Mouse (Mus musculus): Measurements from ENCODE around the gene Ddx1. TPM values are rescaled to one million over a fixed set of nuclear protein-coding genes. Genes with fewer than 3 reads are reported as not detected.

Ddx1 gene
- polyA plus RNA-seq, 1 experiment from 2014 or later = 89.4 TPM

DNA sequence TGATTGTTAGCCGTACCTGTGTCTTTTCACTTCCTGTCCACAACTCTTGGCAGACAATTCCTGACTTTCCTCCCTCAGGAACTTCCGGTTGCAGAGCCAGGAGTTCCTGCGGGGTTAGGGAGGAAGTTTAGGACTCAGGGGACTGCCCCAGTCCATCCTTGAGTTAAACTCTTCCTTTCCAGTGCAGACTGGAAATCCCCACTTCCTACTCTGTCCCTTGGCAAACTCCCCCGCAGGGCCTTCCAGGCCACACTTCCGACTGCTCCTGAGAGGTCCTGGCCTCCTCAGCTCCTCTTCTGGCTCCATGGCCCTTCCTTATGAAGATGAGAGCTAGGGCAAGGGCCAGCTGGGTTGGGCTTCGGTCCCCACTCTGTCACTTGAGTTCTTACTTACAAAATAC, 71.4 kb downstream of the Ddx1 start:
- H3K4me3 ChIP-seq (ENCODE audit: low read length) = no peak overlapping the region
- no peaks in the 10 kb centered on the region for H3K27me3 ChIP-seq (ENCODE audit: control insufficient read depth, insufficient read depth, low read length)
- H3K4me2 ChIP-seq (ENCODE audit: low read depth, low read length) = no peak overlapping the region
- H3K4me1 ChIP-seq (ENCODE audit: control insufficient read depth, insufficient read depth, low read length) = peaks cover 15% of the 10 kb centered on the region
- H3K36me3 ChIP-seq (ENCODE audit: control insufficient read depth, insufficient read depth) = no peaks in the 10 kb centered on the region
- no peak overlapping the region for H3K9ac ChIP-seq (ENCODE audit: low read length)
- H3K27ac ChIP-seq (ENCODE audit: low read length) = no peak overlapping the region
- no peaks in the 10 kb centered on the region for H3K9me3 ChIP-seq (replicated peaks; ENCODE audit: control insufficient read depth, low read length)
- ATAC-seq (replicated peaks; ENCODE audit: extremely low read depth, insufficient read depth, low FRiP score) = 0 out of 2 replicates have a peak, but pooled peaks have one; percentile 23
- 44% methylated on average over 6 of the region's 6 CpGs for WGBS

GRCm38 (mm10) chr12:13176927-13177326, 72.1 kb downstream of the Ddx1 start:
- no peak for ATAC-seq (replicated peaks; ENCODE audit: extremely low read depth, insufficient read depth, low FRiP score)
- no peaks in the 10 kb centered on the region for H3K27me3 ChIP-seq (ENCODE audit: control insufficient read depth, insufficient read depth, low read length)
- no peak overlapping the region for H3K27ac ChIP-seq (ENCODE audit: low read length)
- no peak overlapping the region for H3K9ac ChIP-seq (ENCODE audit: low read length)
- no peak overlapping the region for H3K4me2 ChIP-seq (ENCODE audit: low read depth, low read length)
- no peak overlapping the region for H3K4me3 ChIP-seq (ENCODE audit: low read length)
- H3K9me3 ChIP-seq (replicated peaks; ENCODE audit: control insufficient read depth, low read length) = no peaks in the 10 kb centered on the region
- WGBS = 57% methylated on average over 3 of the region's 3 CpGs
- no peaks in the 10 kb centered on the region for H3K36me3 ChIP-seq (ENCODE audit: control insufficient read depth, insufficient read depth)
- peaks cover 15% of the 10 kb centered on the region for H3K4me1 ChIP-seq (ENCODE audit: control insufficient read depth, insufficient read depth, low read length)

DNA sequence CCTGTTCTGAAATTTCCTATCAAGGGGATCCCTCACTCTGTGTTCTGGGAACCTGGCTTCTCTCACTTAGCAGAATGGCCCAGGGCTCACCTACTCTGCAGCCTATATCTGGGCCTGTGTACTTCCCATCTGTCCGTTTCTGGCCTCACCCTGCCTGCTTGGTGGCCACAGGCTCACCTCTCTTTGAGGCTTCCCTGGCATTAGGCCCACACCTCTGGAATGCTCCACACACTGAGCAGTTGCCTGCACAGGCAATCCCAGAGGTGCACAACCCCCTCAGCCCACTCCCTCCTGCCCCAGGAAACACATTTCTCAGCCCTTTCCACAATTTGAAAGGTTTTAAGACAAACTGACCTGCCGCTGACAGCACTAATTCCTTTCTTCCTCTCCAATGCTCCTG, 72.9 kb downstream of the Ddx1 start:
- Histone ChIP-seq H3K9me3 (replicated peaks; ENCODE audit: control insufficient read depth, low read length) (no peaks in the 10 kb centered on the region), H3K4me1 (ENCODE audit: control insufficient read depth, insufficient read depth, low read length) (peaks cover 12% of the 10 kb centered on the region), H3K4me2 (ENCODE audit: low read depth, low read length) (no peak overlapping the region), H3K27ac (ENCODE audit: low read length) (no peak overlapping the region), H3K36me3 (ENCODE audit: control insufficient read depth, insufficient read depth) (no peaks in the 10 kb centered on the region), H3K9ac (ENCODE audit: low read length) (no peak overlapping the region), H3K4me3 (ENCODE audit: low read length) (no peak overlapping the region), H3K27me3 (ENCODE audit: control insufficient read depth, insufficient read depth, low read length) (no peaks in the 10 kb centered on the region)
- no peak for ATAC-seq (replicated peaks; ENCODE audit: extremely low read depth, insufficient read depth, low FRiP score)
- WGBS = 22% methylated on average over 2 of the region's 2 CpGs

DNA sequence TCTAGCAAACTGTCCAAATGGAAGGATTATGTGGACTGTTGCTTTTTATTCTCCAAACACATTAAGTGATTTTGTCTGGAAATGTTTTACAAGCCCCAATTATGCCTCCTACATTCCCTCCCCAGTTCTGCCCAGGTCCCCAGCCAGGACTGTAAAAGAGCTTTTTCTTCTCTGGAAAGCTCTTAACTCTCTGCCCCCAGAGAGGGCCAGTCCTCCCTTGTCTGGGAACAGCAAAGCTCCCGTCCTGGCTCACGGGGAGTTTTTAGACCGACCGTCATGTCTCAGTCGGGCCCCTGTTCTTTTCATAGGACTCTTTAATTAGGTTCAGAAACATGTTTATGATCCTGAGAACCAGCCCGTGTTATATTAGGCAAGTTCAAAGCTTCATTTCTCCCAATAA, 75.0 kb downstream of the Ddx1 start:
- Histone ChIP-seq H3K4me2 (ENCODE audit: low read depth, low read length) (no peak overlapping the region), H3K9ac (ENCODE audit: low read length) (no peak overlapping the region), H3K4me1 (ENCODE audit: control insufficient read depth, insufficient read depth, low read length) (peaks cover 3% of the 10 kb centered on the region), H3K27me3 (ENCODE audit: control insufficient read depth, insufficient read depth, low read length) (no peaks in the 10 kb centered on the region), H3K9me3 (replicated peaks; ENCODE audit: control insufficient read depth, low read length) (no peaks in the 10 kb centered on the region), H3K4me3 (ENCODE audit: low read length) (no peak overlapping the region), H3K36me3 (ENCODE audit: control insufficient read depth, insufficient read depth) (no peaks in the 10 kb centered on the region), H3K27ac (ENCODE audit: low read length) (no peak overlapping the region)
- 64% methylated on average over 6 of the region's 6 CpGs for WGBS
- ATAC-seq (replicated peaks; ENCODE audit: extremely low read depth, insufficient read depth, low FRiP score) = no peak

GRCm38 (mm10) chr12:13168073-13168472, 80.9 kb downstream of the Ddx1 start:
- Histone ChIP-seq H3K27me3 (ENCODE audit: control insufficient read depth, insufficient read depth, low read length) (no peaks in the 10 kb centered on the region), H3K4me3 (ENCODE audit: low read length) (no peak overlapping the region), H3K9me3 (replicated peaks; ENCODE audit: control insufficient read depth, low read length) (no peaks in the 10 kb centered on the region), H3K4me2 (ENCODE audit: low read depth, low read length) (no peak overlapping the region), H3K9ac (ENCODE audit: low read length) (no peak overlapping the region), H3K27ac (ENCODE audit: low read length) (no peak overlapping the region), H3K4me1 (ENCODE audit: control insufficient read depth, insufficient read depth, low read length) (no peaks in the 10 kb centered on the region), H3K36me3 (ENCODE audit: control insufficient read depth, insufficient read depth) (no peaks in the 10 kb centered on the region)
- no peak for ATAC-seq (replicated peaks; ENCODE audit: extremely low read depth, insufficient read depth, low FRiP score)
- WGBS = 70% methylated on average over 1 of the region's 1 CpGs

GRCm38 (mm10) chr12:13167116-13167515, 81.9 kb downstream of the Ddx1 start:
- no peak for ATAC-seq (replicated peaks; ENCODE audit: extremely low read depth, insufficient read depth, low FRiP score)
- Histone ChIP-seq H3K27me3 (ENCODE audit: control insufficient read depth, insufficient read depth, low read length) (no peaks in the 10 kb centered on the region), H3K9me3 (replicated peaks; ENCODE audit: control insufficient read depth, low read length) (no peaks in the 10 kb centered on the region), H3K4me3 (ENCODE audit: low read length) (no peak overlapping the region), H3K36me3 (ENCODE audit: control insufficient read depth, insufficient read depth) (no peaks in the 10 kb centered on the region), H3K27ac (ENCODE audit: low read length) (no peak overlapping the region), H3K9ac (ENCODE audit: low read length) (no peak overlapping the region), H3K4me1 (ENCODE audit: control insufficient read depth, insufficient read depth, low read length) (no peaks in the 10 kb centered on the region), H3K4me2 (ENCODE audit: low read depth, low read length) (no peak overlapping the region)
- 69% methylated on average over 5 of the region's 5 CpGs for WGBS

Other genes with a start within 250 kb of the Ddx1 start
- 6.9 and 7.6 TPM in 2 replicates for gene Nbas, start 19.9 kb upstream of the Ddx1 start, polyA plus RNA-seq (2015; fragmentation: Nextera tagmentation; extraction: Ambion mirVana)